Mouse (Mus musculus): Measurements from ENCODE around the gene Anxa11.

DNA sequence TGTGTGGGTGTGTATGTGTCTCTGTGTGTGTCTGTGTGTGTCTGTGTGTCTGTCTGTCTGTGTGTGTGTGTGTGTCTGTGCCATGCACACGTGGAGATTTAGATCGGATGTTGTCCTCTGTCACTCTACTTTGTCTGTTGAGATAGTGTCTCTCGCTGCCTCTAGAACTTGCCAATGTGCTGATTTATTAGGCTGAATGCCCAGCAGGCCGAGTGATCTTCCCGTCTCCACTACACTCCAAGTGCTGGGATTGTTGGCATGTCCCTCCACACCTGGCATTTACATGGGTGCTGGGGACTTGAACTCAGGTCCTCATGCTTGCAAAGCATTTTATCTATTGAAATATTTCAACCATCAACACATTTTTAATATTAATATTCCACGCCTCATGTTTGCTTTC is 9.2 kb downstream of the Anxa11 start:
- TF ChIP-seq CTCF (IDR thresholded peaks at IDR 0.05; ENCODE audit: extremely low read depth, insufficient read depth, low read length) (no peak), POLR2A (IDR thresholded peaks at IDR 0.05; ENCODE audit: extremely low read depth, insufficient read depth, low read length) (no peak)
